Mouse (Mus musculus) kidney, adult 2 months (tissue): ENCODE data around the gene Ccdc106. TPM values are rescaled to one million over a fixed set of nuclear protein-coding genes. Genes with fewer than 3 reads are reported as not detected.
"Not testable (repeated sequence)": the region's sequence is repeated elsewhere in the genome, so short reads cannot be mapped to it uniquely, and the experiment has no call there.

Experiments used
- DNase-seq: peaks from one replicate; pipeline ENCODE4 v3.0.0; 2021
- H3K27ac ChIP-seq: fragments of 200-500 bp; 2 replicates; pipeline ENCODE4 v1.5.1; 2012; ENCODE audit warnings: low read depth, low read length, control low read depth, inconsistent platforms; ENCODE audit not compliant: insufficient read depth
- H3K27me3 ChIP-seq: fragments of 200-500 bp; replicated peaks from 2 replicates; pipeline ENCODE4 v1.6.1; 2012; ENCODE audit warnings: mild to moderate bottlenecking, moderate library complexity, low read length, inconsistent platforms; ENCODE audit not compliant: control insufficient read depth, insufficient read depth
- H3K36me3 ChIP-seq: fragments of 200-500 bp; 2 replicates; pipeline ENCODE4 v1.6.1; 2012; ENCODE audit warnings: mild to moderate bottlenecking, moderate library complexity, low read length, inconsistent platforms; ENCODE audit not compliant: control insufficient read depth, insufficient read depth
- H3K4me1 ChIP-seq: fragments of 200-500 bp; 2 replicates; pipeline ENCODE4 v1.6.1; 2011; ENCODE audit warnings: low read length; ENCODE audit not compliant: control insufficient read depth, insufficient read depth
- H3K4me3 ChIP-seq: fragments of 200-500 bp; 2 replicates; pipeline ENCODE4 v1.5.1; 2011; ENCODE audit warnings: mild to moderate bottlenecking, low read depth, low read length, control low read depth; ENCODE audit not compliant: insufficient read depth
- CTCF ChIP-seq: fragments of 200-500 bp; conservative IDR thresholded peaks from 2 replicates; pipeline ENCODE4 v1.5.1; 2011; ENCODE audit warnings: low read depth, mild to moderate bottlenecking, control low read depth, low read length, moderate library complexity, mixed read lengths; ENCODE audit not compliant: insufficient read depth, insufficient read length
- POLR2A ChIP-seq: fragments of 200-500 bp; IDR thresholded peaks from one replicate; pipeline ENCODE4 v1.6.1; 2011; ENCODE audit warnings: low read depth, low read length, control low read depth
- WGBS: fragments of 180-500 bp; shearing (Covaris S2); methylation state at CpG from one replicate; pipeline ENCODE4 v1.1.7; 2018; 5-methylcytosine and 5-hydroxymethylcytosine counted together
- polyA plus RNA-seq: library from polyadenylated mRNA; depleted of rRNA; stranded (reverse); fragments of >200 nt; gene quantifications from 2 replicates; pipeline ENCODE4 v1.2.3, GENCODE M21; 2012

The Ccdc106 gene
- polyA plus RNA-seq, 1 experiment = 2.3 TPM

- Histone ChIP-seq H3K27ac (no peak overlapping the region), H3K4me3 (no peak overlapping the region), H3K27me3 (no peaks in the 10 kb centered on the region), H3K36me3 (no peaks in the 10 kb centered on the region), H3K4me1 (peaks cover 9% of the 10 kb centered on the region; the same call in 1 of the 2 replicates)
- no peak for TF ChIP-seq CTCF
- no peak for TF ChIP-seq POLR2A
- WGBS = 94% methylated on average over 16 of the region's 16 CpGs
- DNase-seq = no peak
Observed at GRCm38 (mm10) chr7:5017352-5017751, 3.0 kb upstream of the Ccdc106 start.

DNA sequence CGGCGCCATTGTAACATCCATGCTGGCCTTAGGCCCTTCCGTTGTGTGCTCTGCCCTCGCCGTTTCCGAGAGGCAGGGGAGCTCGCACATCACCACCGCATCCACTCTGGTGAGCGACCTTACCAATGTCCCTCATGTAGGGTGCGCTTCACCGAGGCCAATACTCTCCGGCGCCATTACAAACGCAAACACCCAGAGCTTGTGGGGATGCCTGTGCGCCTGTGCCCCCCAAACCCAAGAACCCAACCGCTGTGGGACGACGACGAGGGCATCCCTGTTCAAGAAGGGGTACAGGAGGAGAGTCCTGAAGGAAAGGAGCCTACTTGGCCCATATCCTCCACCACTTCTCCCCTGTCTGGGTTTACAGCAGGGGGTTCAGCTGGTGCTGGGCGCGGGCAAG is 2.4 kb upstream of the Ccdc106 start:
- 97% methylated on average over 21 of the region's 21 CpGs for WGBS
- no peak overlapping the region for H3K27ac ChIP-seq

DNA sequence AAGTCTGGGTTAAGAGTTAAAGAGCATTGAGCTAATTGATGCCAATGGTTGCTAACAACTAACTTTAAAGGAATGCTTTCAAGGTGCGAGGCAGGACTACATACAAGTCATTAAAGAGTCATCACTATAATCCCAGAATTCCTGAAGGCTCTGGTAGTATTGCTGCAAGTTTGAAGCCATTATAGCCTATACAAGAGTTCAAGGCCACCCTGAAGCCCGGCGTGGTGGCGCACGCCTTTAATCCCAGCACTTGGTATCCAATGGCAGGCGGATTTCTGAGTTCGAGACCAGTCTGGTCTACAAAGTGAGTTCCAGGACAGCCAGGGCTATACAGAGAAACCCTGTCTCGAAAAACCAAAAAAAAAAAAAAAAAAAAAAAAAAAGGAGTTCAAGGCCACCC is 777 bp upstream of the Ccdc106 start:
- H3K4me1 ChIP-seq, H3K36me3 ChIP-seq, DNase-seq, H3K27me3 ChIP-seq: not testable (repeated sequence)
- peak overlapping the region; percentile 17 for H3K4me3 ChIP-seq
- peak overlapping the region; percentile 34; the same call in 1 of the 2 replicates for H3K27ac ChIP-seq
- WGBS = 15% methylated on average over 8 of the region's 8 CpGs

More for the DNA sequence above, 2.4 kb upstream of the Ccdc106 start:
- TF ChIP-seq POLR2A = no peak
- TF ChIP-seq CTCF = no peak
- H3K36me3 ChIP-seq = no peaks in the 10 kb centered on the region
- no peak for DNase-seq
- peaks cover 9% of the 10 kb centered on the region; the same call in 1 of the 2 replicates for H3K4me1 ChIP-seq
- H3K4me3 ChIP-seq = no peak overlapping the region
- H3K27me3 ChIP-seq = no peaks in the 10 kb centered on the region

- Histone ChIP-seq H3K27me3 (no peaks in the 10 kb centered on the region), H3K27ac (peak overlapping the region; percentile 72), H3K36me3 (no peaks in the 10 kb centered on the region), H3K4me3 (peak overlapping the region; percentile 63), H3K4me1 (peaks cover 9% of the 10 kb centered on the region; the same call in 1 of the 2 replicates)
- WGBS = under 1% methylated on average over 12 of the region's 15 CpGs
- DNase-seq = no peak
- TF ChIP-seq CTCF (no peak), POLR2A (no peak)
Observed at GRCm38 (mm10) chr7:5020685-5021084, 332 bp downstream of the Ccdc106 start.

DNA sequence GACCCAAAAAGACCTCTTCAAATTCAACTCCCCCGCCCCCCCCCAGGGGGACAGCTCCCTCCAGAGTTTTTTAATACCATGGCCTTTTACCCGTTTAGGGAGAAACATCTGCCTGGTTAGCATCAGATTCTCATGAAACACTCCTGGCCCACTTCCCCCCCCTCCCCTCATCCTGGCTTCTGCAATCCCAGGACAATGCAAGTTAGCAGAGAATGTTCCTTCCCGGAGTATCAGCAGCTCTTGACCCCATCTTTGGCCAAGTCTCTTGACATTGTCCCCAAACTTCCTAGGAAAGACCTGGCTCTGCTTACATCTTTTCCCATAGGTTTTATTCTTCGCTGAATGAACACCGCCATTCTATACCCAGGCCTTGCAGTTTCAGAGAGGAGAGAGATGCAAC is 844 bp downstream of the Ccdc106 start:
- DNase-seq = no peak
- H3K27ac ChIP-seq = no peak overlapping the region
- no peak for TF ChIP-seq POLR2A
- TF ChIP-seq CTCF = no peak
- WGBS = 42% methylated on average over 5 of the region's 5 CpGs
- H3K36me3 ChIP-seq = no peaks in the 10 kb centered on the region
- H3K27me3 ChIP-seq = no peaks in the 10 kb centered on the region
- peaks cover 7% of the 10 kb centered on the region; the same call in 1 of the 2 replicates for H3K4me1 ChIP-seq
- peak overlapping the region; percentile 63; the same call in 1 of the 2 replicates for H3K4me3 ChIP-seq

GRCm38 (mm10) chr7:5029543-5029942 is 9.2 kb downstream of the Ccdc106 start:
- TF ChIP-seq POLR2A (no peak), CTCF (no peak)
- Histone ChIP-seq H3K27me3 (no peaks in the 10 kb centered on the region), H3K36me3 (peaks cover 14% of the 10 kb centered on the region), H3K4me3 (no peak overlapping the region), H3K4me1 (no peaks in the 10 kb centered on the region), H3K27ac (no peak overlapping the region)
- 96% methylated on average over 22 of the region's 22 CpGs for WGBS
- no peak for DNase-seq

GRCm38 (mm10) chr7:5029946-5030345 is 9.6 kb downstream of the Ccdc106 start:
- WGBS = 95% methylated on average over 21 of the region's 21 CpGs

More at GRCm38 (mm10) chr7:5029946-5030345, 9.6 kb downstream of the Ccdc106 start:
- Histone ChIP-seq H3K27ac (no peak overlapping the region), H3K4me1 (no peaks in the 10 kb centered on the region), H3K4me3 (no peak overlapping the region), H3K27me3 (no peaks in the 10 kb centered on the region), H3K36me3 (peaks cover 14% of the 10 kb centered on the region)
- TF ChIP-seq POLR2A (no peak), CTCF (no peak)
- no peak for DNase-seq
